Mouse (Mus musculus): ENCODE results near the gene Gnl2.

Gnl2 gene

DNA sequence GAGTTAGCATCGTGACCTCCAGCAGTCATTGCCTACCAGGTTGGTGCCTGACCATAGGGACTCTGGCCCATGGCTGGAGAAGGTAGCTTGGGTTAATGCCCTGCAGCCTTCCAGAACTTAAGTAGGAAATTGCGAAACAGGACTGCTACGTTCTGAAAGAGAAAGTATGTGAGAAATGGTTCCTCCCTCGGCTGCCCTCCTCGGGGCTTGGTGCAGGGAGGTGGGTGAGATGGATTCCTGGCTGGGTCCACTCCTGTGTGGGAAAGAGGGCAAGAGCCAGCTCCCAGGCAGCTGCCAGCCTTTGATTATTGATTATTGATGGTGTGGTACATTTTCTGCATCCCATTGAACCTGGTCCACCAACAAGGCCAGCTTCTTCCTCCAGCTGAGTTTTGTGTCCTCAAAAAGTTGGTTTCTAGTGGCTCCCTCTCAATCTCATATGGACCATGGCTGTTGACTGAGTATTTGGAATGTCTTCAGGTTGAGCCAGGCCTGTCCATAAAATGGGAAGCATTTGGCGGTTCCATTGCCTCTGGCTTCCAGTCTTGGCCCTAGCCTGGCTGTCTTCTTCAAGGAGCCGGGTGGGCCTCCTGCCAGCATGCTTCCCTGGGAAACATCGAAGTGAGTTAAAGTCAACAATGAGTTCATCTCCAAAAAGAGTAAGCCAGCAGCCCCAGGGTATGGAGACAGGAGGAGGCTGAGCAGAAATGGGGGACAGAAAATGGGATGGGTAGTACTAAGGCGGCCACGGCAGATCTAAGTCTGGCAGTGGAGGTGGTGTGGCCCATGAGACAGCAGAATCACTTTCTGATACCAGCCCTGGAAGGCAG is at the start of gene Gnl2:
Gene Gnl2 (plus strand): TSS at position 780 of the 830 bp plus-strand sequence.
- peak in 1 of 2 experiments; percentile 10 for DNase-seq

DNA sequence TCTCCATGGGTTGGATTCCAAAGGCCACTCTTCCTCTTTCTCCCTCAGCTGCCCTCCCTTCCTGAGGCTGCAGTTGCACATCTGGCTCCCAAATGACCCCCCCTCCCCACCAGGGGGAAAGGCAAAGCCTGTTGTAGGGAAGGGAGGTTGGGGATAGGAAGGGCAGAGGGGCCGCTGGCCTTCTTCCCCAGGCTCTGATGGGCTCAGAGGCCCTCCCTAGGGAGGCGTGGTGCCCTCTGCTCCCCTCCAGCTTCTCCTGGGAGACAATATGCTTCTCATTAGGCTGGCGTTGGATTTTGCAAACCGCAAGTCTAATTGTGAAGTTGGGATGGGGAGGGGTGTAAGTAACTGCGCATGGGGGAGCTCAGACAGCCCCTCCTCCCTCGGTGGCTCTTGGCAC is 47.7 kb upstream of the Gnl2 start:
- DNase-seq: no peak

DNA sequence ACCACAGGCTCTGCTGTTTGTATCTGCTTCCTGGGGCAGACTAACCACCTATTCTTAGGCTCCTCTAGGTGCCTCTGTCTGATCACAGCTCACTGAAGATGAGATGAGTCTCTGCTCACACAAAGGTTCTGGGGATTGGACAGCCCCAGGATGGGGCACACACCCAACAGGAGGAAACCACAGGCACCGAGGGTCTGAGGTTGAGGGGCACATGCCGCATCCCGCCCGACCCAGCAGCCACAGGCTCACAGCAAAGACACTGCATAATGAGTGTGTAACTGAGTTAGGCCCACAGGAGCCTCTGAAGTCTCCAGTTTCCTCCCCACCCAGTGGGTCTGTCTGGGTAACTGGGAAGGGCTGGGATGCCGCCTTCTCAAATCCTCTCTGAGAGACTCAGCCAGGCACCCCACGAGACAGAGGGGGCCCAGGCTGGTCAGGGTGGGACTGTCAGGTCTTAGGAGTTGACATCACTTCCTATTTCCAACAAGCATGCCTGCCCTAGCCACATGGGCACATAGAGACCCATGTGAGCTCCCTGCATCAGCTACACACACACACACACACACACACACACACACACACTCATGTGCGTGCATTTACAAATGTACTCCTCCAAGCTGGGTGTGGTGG is 47.1 kb upstream of the Gnl2 start:
- no peak for DNase-seq

DNA sequence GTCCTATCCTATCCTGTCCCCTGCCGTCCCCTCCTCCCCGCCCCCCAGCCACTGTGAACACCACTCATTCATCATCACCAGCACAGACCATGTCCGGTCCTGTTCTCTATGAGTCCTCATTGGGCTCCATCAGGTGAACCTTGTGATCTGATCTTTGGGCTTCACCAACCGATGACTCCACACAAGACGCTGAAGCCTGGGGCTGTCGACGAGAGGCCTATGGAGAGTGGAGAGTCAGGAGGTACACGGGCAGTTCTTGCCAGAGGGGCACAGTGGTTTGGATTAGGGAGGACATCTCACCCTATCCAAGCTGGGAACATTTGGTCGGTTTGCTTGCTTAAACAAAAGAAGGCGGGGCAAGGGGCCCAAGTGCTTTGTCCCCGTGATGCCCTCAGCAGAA is 46.2 kb upstream of the Gnl2 start:
- no peak for DNase-seq

DNA sequence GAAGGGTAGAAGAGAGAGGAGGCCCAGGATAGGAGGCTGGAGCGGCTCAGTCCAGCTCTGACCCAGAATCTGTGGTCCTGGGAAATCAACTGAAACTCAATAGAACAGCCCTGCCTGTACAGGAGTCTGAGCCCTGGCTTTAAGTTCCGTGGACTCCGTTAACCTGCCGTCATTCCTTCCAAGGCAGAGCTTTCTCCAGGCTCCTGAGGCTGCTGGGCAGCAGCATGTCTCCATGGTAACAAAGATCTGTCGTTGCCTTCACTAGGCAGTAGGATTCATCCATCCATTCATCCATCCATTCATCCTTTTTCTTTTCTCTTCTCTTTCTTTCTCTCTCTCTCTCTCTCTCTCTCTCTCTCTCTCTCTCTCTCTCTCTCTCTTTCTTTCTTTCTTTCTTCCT is 45.7 kb upstream of the Gnl2 start:
- DNase-seq: no peak

DNA sequence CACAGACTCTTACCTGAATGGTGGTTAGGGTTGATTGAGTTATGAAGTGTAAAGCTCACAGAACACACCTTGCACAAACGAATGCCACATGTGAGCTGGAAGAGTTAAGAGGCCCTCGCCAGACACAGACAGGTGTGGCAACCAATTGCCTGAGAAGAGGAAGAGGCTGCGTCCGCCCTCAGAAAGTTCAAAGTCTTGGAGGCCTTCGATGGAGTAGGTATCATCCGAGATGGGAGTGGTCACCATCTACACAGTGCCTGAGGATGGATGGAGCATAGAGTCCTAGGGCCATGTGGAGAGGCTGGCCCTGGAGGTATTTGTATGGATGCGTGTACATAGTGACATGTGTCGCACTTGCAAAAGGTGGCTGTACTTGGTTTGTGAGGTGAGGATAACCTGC is 45.3 kb upstream of the Gnl2 start:
- DNase-seq: no peak

DNA sequence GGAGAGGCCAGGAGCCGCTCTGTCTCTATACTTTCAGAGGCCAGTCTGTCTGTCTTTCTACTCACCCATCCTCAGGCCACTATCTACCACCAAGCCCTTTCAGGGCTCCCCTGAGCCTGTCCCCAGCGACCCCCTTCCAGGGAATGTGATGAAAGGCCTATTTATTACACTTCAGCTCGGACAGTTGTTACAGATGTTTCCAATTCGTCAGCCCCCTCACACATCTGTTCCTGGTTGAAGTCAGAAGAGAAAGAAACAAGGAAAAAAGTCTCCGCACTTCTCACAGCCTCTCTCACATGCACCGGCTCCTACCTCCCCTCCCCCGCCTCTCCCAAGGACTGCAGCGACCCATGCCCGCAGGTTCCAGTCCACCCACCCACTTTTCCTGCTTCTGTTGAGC is 44.1 kb upstream of the Gnl2 start:
- DNase-seq: no peak

DNA sequence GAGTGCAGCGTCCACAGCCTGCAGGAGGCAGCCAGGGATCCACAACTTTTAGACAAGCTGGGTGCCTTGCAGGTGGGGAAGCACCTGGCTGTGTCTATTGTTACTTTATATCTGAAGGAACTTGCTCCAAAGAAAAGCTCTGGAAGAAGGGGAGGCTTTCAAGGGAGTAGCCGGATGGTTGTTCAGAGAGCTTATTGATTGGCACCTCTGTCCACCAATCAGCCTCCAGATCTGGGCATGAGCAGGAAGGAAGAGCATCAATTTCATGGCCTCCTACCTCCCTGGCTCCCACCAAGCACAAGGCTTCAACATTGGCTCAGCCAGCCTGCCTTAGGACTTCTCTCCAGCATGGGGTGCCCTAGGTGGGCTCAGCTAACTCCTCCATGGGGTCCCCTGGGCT is 43.1 kb upstream of the Gnl2 start:
- DNase-seq: peak in 1 of 2 experiments; percentile 37

DNA sequence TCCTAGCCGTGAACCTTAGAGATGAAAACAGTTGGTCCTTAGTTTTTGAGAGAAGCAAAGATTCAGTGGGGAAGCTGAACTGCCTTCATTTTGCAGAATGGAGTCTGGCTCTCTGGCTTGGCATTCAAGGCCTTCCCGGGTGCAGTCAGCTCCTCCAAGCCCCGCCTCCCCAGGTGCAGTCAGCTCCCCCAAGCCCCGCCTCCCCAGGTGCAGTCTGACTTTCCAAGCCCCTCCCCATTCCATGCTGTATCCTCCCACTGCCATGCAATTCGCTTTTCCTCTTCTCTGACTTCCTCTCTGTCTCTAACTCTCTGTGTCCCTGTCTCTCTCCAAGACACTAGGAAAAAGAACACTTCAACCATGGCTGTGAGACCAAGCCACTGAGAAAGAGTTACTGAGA is 38.2 kb upstream of the Gnl2 start:
- peak; percentile 66 to 78 for DNase-seq

DNA sequence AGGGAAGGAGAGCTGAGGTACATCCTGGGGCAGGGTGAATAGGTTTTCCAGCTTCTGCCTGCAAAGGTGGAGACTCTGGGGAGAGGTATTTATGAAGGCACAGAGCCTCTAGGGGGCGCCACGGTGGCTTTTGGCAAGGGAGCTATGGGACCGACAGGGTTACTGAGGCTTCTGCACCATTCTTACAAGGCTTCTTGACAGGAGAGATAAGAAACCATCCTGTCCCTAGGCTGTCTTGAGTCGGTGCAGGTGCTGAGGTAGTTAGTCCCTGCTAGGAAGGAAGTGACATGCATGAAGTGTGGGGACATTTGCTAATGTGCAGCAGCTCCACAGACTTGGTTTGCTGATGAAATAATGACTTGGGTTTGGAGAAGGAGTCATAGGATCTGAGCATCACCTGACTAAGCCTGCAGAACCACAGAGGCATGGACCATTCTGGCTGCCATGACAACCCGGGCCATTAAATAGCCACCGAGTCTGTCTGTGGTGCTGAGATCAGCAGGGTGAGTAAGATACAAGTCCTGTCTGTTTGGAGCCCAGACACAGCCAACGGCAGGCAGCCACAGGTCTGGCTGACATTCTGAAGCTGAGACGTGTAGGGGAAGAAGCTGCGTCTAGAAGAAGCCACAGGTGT is 32.4 kb upstream of the Gnl2 start:
- DNase-seq: peak; percentile 25 to 51

DNA sequence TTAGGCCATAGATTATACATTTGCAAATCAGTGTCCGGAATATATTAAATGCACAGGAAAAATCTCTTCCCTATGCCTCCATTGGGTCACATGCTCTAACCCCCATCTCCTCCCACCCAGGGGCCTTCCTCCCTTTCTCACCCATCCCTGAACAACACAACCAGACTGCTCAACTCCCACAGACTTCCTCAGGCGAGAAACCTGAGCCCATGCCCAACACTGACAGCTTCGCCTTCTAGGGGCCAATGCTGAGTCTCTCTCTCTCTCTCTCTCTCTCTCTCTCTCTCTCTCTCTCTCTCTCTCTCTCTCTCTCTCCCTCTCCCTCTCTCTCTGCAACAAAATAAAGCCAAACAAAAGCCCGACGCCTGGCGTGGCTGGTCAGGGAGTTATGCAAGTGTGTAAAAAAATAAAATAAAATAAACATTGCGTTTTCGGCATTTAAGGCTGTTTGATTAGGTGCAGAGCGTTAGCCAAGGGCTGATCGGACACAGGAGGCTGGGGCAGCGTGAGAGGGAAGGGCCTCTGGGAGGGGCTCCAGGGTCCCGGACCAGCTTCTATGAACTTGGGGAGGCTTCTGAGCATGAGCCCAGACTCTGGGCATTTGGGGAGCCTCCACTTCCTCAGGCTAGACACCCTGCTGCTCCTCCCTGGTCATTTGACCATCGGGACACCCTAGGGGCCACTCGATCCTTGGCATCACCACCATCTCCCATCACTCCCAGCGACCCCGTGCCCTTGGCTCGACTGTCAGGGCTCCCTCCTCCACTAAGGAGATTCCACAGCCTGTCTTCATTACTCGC is 31.3 kb upstream of the Gnl2 start:
- peak; percentile 47 to 60 for DNase-seq

DNA sequence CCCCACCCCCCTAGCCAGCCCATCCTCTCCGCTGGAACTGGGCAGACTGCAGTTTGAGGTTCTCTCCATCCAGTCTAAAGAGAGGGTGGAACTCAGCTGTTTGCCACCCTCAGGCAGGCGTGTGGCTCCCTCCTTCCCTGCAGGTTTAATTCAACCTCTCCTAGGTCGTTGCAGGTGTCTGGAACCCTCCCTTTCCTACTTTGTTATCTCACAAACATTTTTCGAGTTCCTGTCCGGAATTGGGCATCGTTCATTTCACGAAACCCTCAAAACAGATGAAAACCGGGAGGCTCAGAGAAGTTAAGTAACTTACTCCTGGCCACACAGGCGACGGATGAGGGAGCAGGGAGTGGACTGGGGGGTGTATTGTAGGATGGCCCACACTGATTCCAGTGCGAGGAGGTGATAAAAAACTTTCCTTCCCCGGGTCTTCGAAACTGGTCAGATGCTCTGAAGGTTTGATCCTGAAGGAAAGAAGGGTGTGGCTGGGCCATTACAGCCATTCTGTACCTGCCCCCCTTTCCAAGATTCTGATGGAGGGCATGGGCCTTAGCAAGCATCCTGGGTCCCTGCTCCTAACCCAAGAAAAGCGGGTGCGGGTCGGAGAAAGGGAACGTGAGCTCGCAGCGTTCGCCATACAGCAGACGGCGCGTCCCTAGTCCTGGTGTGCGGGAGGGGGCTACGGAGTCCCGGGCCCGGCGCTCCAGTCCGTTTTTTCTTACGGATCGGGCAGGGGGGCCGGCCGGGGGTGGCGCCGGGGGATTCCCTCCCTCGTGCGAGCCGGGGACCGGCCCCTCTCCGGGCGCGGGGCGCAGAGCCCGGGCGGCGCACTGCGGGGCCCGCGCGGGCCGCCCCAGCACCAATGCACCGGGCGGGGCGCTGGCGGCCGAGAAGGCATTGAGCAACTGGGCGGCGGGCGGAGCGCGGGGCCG is 30.4 kb upstream of the Gnl2 start, which contains the start of gene Rspo1:
Gene Rspo1 (plus strand): TSS at position 760 of the 932 bp plus-strand sequence.
- DNase-seq: peak; percentile 63 to 70

DNA sequence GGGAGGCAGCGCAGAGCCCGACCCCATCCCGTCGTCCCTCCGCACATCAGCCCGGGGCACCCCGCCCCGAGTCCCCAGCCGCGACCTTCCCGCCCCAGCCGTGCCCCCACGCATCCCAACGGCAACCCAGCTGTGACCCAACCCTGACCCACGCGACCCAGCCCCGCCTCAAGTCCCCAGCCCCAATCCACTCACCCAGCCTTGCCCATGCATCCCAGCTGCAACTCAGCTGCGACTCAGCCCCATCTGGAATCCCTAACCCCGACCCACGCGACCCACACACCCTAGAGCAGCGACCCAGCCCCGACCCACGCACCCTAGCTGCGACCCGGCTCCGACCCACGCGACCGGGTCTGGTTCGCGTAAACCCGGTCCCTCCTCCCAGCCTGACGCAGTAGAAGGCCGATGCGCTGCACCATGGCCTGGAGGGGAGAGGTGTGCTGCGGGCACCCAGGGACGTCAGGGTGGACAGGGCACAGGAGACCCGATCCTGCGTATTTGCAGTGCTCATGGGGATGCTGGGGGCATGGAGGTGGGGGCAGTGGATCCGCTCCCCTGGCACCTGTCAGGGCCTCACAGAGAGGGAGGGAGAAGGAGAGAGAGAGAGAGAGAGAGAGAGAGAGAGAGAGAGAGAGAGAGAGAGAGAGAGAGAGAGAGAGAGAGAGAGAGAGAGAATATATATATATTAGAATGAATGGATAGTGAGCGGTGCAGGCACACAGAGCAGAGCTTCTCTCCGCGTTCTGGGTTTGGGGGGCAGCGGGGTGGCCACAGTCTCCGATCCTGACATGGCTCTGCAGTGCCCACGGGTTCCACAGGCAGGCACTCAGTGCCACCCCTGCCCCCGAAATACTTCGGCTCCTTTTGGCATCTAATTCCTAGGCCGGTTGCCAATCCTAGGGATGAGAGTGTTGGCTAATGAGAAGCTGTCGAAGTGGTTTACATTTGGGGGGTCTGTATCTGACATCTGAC is 29.4 kb upstream of the Gnl2 start:
- DNase-seq: peak in 1 of 2 experiments; percentile 29

DNA sequence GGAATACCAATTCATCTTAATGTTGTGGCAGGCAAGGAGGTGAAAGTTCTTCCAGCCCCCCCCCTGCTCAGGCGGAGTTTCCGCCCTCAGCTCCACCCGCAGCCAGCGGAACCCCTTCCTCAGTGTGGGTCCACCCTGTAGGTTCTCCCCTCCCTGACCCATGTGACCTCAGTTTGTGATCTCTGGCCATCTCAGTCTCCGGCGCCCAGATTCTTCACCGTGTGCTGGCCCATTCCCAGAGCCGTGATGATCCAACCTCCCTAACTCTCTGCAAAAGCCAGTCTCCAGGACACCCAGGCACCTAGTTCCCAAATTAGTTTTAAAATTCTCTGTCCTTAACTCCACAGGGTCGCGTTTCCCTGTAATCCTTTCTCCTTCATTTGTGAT is 28.7 kb upstream of the Gnl2 start:
- no peak for DNase-seq

DNA sequence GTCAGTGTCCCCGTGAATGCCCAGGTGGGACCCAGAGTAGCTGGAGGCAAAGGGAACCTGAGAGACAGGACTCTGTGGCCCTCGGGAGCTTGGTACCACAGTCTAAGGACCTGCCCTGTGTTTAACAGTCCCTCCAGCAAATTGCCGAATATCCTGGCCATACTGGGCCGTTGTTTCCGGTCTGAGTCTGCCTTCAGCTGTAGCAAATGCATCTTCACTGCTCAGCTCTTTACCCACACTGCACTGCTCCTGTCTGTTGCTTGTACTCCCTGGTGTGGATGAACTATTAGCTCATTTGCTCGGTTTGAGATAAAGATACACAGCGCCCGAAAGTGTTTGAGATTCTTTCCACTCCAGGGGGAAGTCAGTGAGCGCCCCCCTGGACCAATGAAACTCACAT is 28.0 kb upstream of the Gnl2 start:
- peak in 1 of 2 experiments; percentile 21 for DNase-seq

DNA sequence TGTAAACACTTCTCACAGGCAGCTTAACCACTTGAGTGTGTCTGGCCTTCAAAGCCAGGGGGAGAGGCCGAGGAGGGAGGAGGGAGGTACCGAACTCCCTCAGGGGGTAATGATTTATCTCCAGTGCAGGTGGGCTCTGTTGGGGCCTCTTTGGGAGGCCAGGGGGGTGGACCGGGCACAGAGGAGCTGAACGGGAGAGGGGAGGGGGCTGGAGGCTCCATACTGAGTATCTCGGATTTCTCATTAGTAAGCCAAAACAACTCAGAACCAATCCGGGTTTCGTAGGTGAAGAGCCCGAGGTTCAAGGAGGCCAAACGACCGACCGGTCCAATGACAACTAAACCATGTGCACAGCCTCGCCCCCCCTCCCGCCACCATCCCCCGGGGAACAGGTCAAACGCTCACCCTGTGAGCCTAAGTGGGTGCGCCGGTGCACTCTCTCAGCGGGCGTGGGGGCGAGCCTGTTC is 26.6 kb upstream of the Gnl2 start:
- peak; percentile 63 to 71 for DNase-seq

DNA sequence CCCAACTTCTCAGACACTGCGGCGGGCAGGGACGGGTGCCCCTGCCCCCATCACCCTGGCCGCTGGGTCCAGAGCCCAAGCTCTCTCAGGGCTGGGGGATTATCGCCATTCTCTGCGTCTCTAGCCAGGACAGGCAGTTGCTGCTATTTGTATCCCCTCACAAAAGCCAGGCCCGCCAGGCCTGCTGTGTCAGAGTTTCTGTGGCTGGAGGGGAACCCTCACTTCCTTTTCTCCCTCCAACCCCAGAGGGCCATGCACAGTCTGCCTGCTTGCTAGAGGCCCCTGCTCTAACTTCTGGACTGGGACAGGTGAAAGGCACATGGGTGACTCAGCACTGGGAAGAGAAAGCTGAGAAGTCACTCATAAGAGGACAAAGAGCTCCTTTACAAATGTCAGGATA is 26.1 kb upstream of the Gnl2 start:
- no peak for DNase-seq

DNA sequence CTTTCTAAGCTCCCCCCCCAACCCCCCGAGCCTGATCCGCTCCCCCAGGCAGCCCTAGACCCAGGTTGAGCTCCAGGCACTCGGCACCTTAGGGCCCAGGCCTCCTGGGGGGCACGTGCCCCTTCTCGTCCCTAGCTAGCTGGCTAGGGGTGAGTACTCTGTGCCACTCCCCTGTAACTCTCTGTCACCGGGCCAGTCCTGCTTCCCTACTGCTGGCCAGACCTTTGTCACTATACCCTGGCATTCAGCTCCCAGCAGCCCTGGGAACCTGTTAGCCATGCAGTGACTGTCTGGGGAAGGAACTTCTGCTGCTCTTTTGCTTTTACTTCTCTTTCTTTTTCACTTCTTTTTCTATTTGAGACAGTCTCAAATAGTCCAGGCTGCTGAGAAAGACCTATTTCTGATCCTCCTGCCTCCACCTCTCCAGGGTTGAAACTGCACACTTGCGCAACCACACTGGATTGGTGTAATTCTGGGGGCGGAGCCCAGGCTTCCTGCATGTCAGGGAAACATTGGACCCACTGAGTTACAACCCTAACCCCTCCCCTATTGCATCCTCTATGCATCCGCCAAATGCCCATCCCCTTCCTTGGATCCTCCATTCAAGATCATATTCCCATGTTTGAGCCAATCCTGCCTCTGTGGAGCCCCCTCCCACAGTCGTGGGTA is 18.8 kb upstream of the Gnl2 start:
- no peak for DNase-seq

DNA sequence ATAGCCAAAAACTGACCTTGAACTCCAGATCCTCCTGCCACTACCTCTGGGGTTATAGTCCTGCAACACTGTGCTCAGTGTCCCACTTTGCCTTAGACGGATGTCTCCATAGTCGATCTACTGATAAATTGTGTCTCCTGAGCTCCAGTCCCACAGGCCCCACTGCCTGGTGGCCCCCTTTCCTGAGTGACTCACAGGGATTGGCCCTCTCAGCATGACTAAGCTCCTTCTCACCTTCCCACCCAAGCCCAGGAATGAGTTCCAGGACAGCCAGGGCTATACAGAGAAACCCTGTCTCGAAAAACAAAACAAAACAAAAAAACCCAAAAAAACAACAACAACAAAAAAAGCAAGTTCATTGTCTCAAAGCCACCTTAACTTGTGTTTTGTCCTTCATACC is 16.8 kb upstream of the Gnl2 start:
- no peak for DNase-seq

DNA sequence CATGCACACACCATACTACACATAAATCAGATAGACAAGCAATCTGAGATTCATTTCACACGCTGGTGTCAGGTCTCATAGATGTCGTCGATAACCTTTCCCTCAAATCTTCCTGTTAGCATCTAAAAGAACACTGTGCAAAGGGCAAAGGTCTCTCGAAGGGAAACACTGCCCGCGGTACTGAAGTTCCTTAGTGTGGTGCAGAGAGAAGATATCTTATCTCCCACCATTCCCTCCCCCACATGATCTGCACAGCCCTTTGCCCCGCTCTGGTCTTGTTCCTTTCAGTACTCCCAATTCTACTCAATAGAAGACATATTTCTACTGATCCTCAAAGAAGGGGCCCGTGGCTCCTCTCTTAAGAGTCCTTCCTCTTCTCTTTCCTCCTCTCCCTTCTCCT is 13.4 kb upstream of the Gnl2 start:
- DNase-seq: no peak
